Mouse (Mus musculus) myocyte (in vitro differentiated cells): ENCODE results near the gene Lmo2. TPM values are rescaled to one million over a fixed set of nuclear protein-coding genes. Genes with fewer than 3 reads are reported as not detected.

Experiments used
- H3K27me3 ChIP-seq: one replicate; pipeline ENCODE4 v1.6.1; 2011; ENCODE audit not compliant: control insufficient read depth, insufficient read depth, insufficient read length
- H3K36me3 ChIP-seq: one replicate; pipeline ENCODE4 v1.6.1; 2011; ENCODE audit not compliant: control insufficient read depth, insufficient read depth
- H3K4me2 ChIP-seq: one replicate; pipeline ENCODE4 v1.6.1; 2011; ENCODE audit warnings: low read depth, control low read depth
- H3K4me3 ChIP-seq: one replicate; pipeline ENCODE4 v1.5.1; 2011; ENCODE audit warnings: mild to moderate bottlenecking, control low read depth, moderate library complexity
- H3K79me2 ChIP-seq: one replicate; pipeline ENCODE4 v1.6.1; 2011; ENCODE audit not compliant: control insufficient read depth, insufficient read depth
- H3ac ChIP-seq: one replicate; pipeline ENCODE4 v1.6.1; 2011; ENCODE audit not compliant: control insufficient read depth, insufficient read length
- CEBPB ChIP-seq: IDR thresholded peaks from 2 replicates; pipeline ENCODE4 v1.6.1; 2011; ENCODE audit warnings: mild to moderate bottlenecking, moderate library complexity; ENCODE audit not compliant: poor library complexity, insufficient read depth, severe bottlenecking
- E2F4 ChIP-seq: IDR thresholded peaks from one replicate; pipeline ENCODE4 v1.6.1; 2011; ENCODE audit warnings: mild to moderate bottlenecking, control low read depth, moderate library complexity; ENCODE audit not compliant: insufficient read depth
- MAX ChIP-seq: IDR thresholded peaks from one replicate; pipeline ENCODE4 v1.6.1; 2011; ENCODE audit warnings: low read depth, mild to moderate bottlenecking, control low read depth
- MYOD1 ChIP-seq, 3 experiments: IDR thresholded peaks; one replicate each; pipeline ENCODE4 v1.6.1; 2011; ENCODE audit warnings: control low read depth in 2 of 3, low read depth in 2 of 3, mild to moderate bottlenecking in 2 of 3, moderate library complexity in 1 of 3; ENCODE audit not compliant: insufficient read length in 2 of 3, control insufficient read depth in 1 of 3
- MYOG ChIP-seq, 3 experiments: IDR thresholded peaks; one replicate each; pipeline ENCODE4 v1.6.1; 2011; ENCODE audit warnings: control low read depth in 2 of 3, low read depth in 2 of 3, mild to moderate bottlenecking in 2 of 3; ENCODE audit not compliant: insufficient read length in 2 of 3, control insufficient read depth in 1 of 3, insufficient read depth in 1 of 3
- POLR2A ChIP-seq: IDR thresholded peaks from one replicate; pipeline ENCODE4 v1.6.1; 2011; ENCODE audit warnings: low read depth, mild to moderate bottlenecking, control low read depth, moderate library complexity; ENCODE audit not compliant: insufficient read length
- POLR2AphosphoS2 ChIP-seq: IDR thresholded peaks from one replicate; pipeline ENCODE4 v1.6.1; 2011; ENCODE audit warnings: low read depth, control low read depth; ENCODE audit not compliant: insufficient read length
- REST ChIP-seq: IDR thresholded peaks from one replicate; pipeline ENCODE4 v1.6.1; 2011; ENCODE audit warnings: mild to moderate bottlenecking, control low read depth, moderate library complexity; ENCODE audit not compliant: insufficient read depth, insufficient read length
- SRF ChIP-seq: IDR thresholded peaks from one replicate; pipeline ENCODE4 v1.6.1; 2011; ENCODE audit warnings: low read depth; ENCODE audit not compliant: control insufficient read depth, insufficient read length
- TCF12 ChIP-seq: IDR thresholded peaks from one replicate; pipeline ENCODE4 v1.6.1; 2011; ENCODE audit warnings: mild to moderate bottlenecking, control low read depth; ENCODE audit not compliant: poor library complexity, insufficient read depth, severe bottlenecking
- TCF3 ChIP-seq: IDR thresholded peaks from one replicate; pipeline ENCODE4 v1.6.1; 2011; ENCODE audit warnings: low read depth, control low read depth; ENCODE audit not compliant: insufficient read length
- USF1 ChIP-seq: IDR thresholded peaks from one replicate; pipeline ENCODE4 v1.6.1; 2011; ENCODE audit warnings: low read depth, mild to moderate bottlenecking, control low read depth, moderate library complexity
- polyA plus RNA-seq: library from polyadenylated mRNA; unstranded; fragments of >200 nt; fragmentation: generic; extraction: Trizol; gene quantifications from one replicate; pipeline ENCODE4 v1.2.1, GENCODE M21; 2012; ENCODE audit warnings: missing spikeins

The Lmo2 gene
- polyA plus RNA-seq, 1 experiment: 0.11 TPM

DNA sequence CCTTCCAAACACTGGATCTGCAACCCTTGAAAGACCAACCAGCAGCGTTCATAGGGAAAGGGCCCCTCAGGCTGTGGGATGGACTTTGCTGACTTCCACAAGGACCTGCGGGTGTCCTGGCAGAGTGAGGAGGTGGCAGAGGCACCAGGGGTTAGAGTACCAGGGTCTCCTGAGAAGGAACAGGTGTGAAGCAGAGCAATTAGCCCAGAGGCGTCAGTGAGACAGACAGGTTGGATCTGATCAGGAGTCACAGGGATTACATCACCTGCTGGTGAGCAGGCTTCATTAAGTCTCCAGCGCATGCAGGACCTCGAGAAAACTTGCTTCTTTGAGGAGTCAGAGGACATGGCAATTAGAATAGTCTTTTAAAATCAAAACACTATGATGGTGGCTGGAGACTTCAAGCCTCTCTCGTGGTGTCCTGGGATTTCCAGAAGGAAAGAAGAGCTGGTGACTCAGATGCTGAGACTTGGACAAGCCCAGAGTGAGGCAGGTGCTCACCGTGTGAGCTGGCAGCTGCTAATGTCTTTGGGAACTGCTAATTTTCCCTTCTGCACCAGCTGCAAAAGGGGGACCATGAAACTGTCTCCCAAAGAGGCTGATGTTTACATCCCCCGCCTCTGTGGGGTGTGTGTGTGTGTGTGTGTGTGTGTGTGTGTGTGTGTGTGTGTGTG, 9.7 kb upstream of the Lmo2 start:
- Histone ChIP-seq H3K4me2 (no peak overlapping the region), H3ac (no peak overlapping the region), H3K36me3 (no peaks in the 10 kb centered on the region), H3K27me3 (peaks cover 62% of the 10 kb centered on the region), H3K79me2 (no peaks in the 10 kb centered on the region), H3K4me3 (no peak overlapping the region)
- TF ChIP-seq CEBPB (no peak), E2F4 (no peak), POLR2AphosphoS2 (no peak), MYOD1 (IDR thresholded peaks at IDR 0.05; ENCODE audit: control insufficient read depth in 1 of 3, insufficient read length in 2 of 3, low read depth in 2 of 3) (peak in 2 of 3 experiments; percentile 30 to 47)

DNA sequence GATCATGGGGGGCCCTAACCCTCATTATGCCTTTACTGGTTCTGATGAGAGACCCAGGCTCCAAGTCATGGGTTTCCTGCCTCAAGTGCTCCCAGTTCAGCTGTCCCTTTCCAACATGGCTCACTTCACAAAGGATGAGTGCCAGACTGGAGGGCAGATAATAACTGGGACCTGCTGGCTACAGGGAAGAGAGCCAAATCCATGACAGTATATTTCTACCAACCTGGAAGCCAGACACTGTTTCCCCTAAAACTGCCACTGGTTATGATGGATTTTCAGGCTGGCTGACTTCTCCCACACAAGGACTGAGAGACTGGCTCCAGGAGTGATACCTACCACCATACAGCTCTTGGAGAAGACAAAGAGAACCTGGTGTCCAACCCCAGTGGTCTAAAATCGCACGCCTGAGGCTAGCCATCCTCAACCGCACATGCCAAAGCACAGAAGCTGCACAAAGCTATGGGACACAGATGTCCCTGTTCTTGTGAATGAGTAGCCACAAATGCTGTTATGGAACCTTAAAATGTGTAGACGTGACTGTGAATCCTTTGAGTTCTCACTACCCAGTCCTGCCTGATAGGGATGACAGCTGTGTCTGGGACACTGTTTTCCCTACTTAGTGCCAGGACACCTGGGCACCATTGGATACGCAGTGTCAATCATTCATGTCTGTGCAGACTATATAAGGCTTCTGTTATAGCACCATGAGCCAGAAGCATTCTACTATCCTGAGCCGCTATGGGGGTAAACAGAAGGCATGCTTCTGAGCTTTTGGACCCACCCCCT, 4.5 kb upstream of the Lmo2 start:
- no peak overlapping the region for H3K4me3 ChIP-seq
- H3K36me3 ChIP-seq: no peaks in the 10 kb centered on the region
- H3K4me2 ChIP-seq: no peak overlapping the region
- no peaks in the 10 kb centered on the region for H3K79me2 ChIP-seq
- no peak for TF ChIP-seq E2F4
- no peak for TF ChIP-seq POLR2A
- no peak for TF ChIP-seq POLR2AphosphoS2
- TF ChIP-seq USF1: no peak
- TF ChIP-seq SRF: no peak
- TF ChIP-seq MAX: no peak
- TF ChIP-seq CEBPB: no peak
- TF ChIP-seq MYOD1 (IDR thresholded peaks at IDR 0.05; ENCODE audit: control insufficient read depth in 1 of 3, insufficient read length in 2 of 3, low read depth in 2 of 3): no peak
- TF ChIP-seq TCF12: no peak
- TF ChIP-seq TCF3: no peak
- TF ChIP-seq MYOG (IDR thresholded peaks at IDR 0.05; ENCODE audit: control insufficient read depth in 1 of 3, insufficient read depth in 1 of 3, insufficient read length in 2 of 3, low read depth in 2 of 3): no peak
- no peak for TF ChIP-seq REST
- peaks cover 63% of the 10 kb centered on the region for H3K27me3 ChIP-seq
- no peak overlapping the region for H3ac ChIP-seq

DNA sequence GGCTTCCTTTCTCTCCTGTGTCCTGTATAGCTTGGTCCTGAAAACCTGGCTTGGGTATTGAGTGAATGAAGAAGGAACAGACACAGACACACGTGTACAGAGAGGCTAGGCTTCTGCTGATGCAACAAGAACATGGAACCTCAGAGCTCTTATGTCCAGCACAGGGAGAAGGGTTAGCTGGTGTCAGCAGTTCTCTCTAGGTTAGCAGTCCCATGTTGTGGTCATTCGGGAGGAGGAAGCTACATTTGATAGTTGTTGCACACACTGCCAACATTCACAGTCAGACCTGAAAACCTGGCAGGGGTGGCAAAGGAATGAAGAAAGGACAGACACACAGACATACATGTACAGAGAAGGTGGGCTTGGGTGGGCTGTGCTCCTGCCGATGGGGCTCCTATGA, 2.1 kb upstream of the Lmo2 start:
- H3K79me2 ChIP-seq: no peaks in the 10 kb centered on the region
- TF ChIP-seq CEBPB (no peak), MYOD1 (IDR thresholded peaks at IDR 0.05; ENCODE audit: control insufficient read depth in 1 of 3, insufficient read length in 2 of 3, low read depth in 2 of 3) (no peak), POLR2AphosphoS2 (no peak), TCF12 (no peak), MYOG (IDR thresholded peaks at IDR 0.05; ENCODE audit: control insufficient read depth in 1 of 3, insufficient read depth in 1 of 3, insufficient read length in 2 of 3, low read depth in 2 of 3) (no peak), REST (no peak), POLR2A (no peak), E2F4 (no peak), TCF3 (no peak), USF1 (no peak), SRF (no peak), MAX (no peak)
- H3K4me2 ChIP-seq: no peak overlapping the region
- no peaks in the 10 kb centered on the region for H3K36me3 ChIP-seq
- H3K4me3 ChIP-seq: no peak overlapping the region
- H3ac ChIP-seq: no peak overlapping the region
- peaks cover 78% of the 10 kb centered on the region for H3K27me3 ChIP-seq

DNA sequence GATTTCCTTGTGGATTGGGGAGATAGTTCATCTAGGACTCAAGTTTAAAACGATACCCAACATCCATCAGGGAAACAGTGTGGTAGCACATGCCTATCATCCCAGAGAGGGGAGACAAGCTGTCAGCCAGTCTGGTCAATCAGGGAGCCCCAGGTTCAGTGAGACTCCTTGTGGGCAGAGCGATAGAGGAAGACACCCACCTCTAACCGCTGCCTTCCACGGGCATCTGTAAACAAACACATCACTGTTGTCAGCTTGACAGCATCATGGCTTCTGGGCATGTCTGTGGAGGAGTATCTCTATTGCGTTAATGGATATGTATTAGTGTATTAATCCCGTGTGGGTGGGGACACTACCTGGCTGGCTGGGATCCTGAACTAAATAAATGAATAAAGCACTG, 919 bp upstream of the Lmo2 start:
- Histone ChIP-seq H3K27me3 (peaks cover 81% of the 10 kb centered on the region), H3K4me2 (no peak overlapping the region), H3ac (no peak overlapping the region), H3K36me3 (no peaks in the 10 kb centered on the region), H3K4me3 (no peak overlapping the region), H3K79me2 (no peaks in the 10 kb centered on the region)
- TF ChIP-seq POLR2A (no peak), MYOG (IDR thresholded peaks at IDR 0.05; ENCODE audit: control insufficient read depth in 1 of 3, insufficient read depth in 1 of 3, insufficient read length in 2 of 3, low read depth in 2 of 3) (no peak), TCF12 (no peak), SRF (no peak), E2F4 (no peak), USF1 (no peak), MYOD1 (IDR thresholded peaks at IDR 0.05; ENCODE audit: control insufficient read depth in 1 of 3, insufficient read length in 2 of 3, low read depth in 2 of 3) (no peak), TCF3 (no peak), REST (no peak), POLR2AphosphoS2 (no peak), MAX (no peak), CEBPB (no peak)
